Mouse (Mus musculus) heart, embryonic 11.5 days (tissue): ENCODE data around the gene Stat5b. TPM values are rescaled to one million over a fixed set of nuclear protein-coding genes. Genes with fewer than 3 reads are reported as not detected.

Experiments used
- ATAC-seq: fragments of 200-750 bp; cut with Nextera tagmentation; replicated peaks from 2 replicates; pipeline ENCODE4 v1.8.0; 2017; ENCODE audit warnings: moderate library complexity; ENCODE audit not compliant: insufficient number of reproducible peaks, low FRiP score, low TSS enrichment
- H3K27ac ChIP-seq: fragments of 300-500 bp; sonication (generic); 2 replicates; pipeline ENCODE4 v1.5.1; 2014; ENCODE audit warnings: mild to moderate bottlenecking, low read depth, low read length
- H3K27me3 ChIP-seq: fragments of 300-500 bp; sonication (generic); 2 replicates; pipeline ENCODE4 v1.6.1; 2014; ENCODE audit warnings: mild to moderate bottlenecking, low read length, mixed read lengths; ENCODE audit not compliant: control insufficient read depth, insufficient read depth
- H3K36me3 ChIP-seq: fragments of 300-500 bp; sonication (generic); 2 replicates; pipeline ENCODE4 v1.6.1; 2014; ENCODE audit warnings: mild to moderate bottlenecking, low read length, moderate library complexity, mixed read lengths; ENCODE audit not compliant: control insufficient read depth, insufficient read depth
- H3K4me1 ChIP-seq: fragments of 300-500 bp; sonication (generic); 2 replicates; pipeline ENCODE4 v1.6.1; 2014; ENCODE audit warnings: low read length; ENCODE audit not compliant: control insufficient read depth, insufficient read depth
- H3K4me2 ChIP-seq: fragments of 300-500 bp; sonication (generic); 2 replicates; pipeline ENCODE4 v1.6.1; 2014; ENCODE audit warnings: mild to moderate bottlenecking, moderate library complexity
- H3K4me3 ChIP-seq: fragments of 300-500 bp; sonication (generic); 2 replicates; pipeline ENCODE4 v1.5.1; 2014; ENCODE audit warnings: low read depth, low read length
- H3K9ac ChIP-seq: fragments of 300-500 bp; sonication (generic); 2 replicates; pipeline ENCODE4 v1.6.1; 2014; ENCODE audit warnings: mild to moderate bottlenecking, low read depth, low read length, moderate library complexity
- H3K9me3 ChIP-seq: fragments of 300-500 bp; sonication (generic); replicated peaks from 2 replicates; pipeline ENCODE4 v1.6.1; 2016; ENCODE audit warnings: low read length; ENCODE audit not compliant: control insufficient read depth
- WGBS: fragments of 180-500 bp; shearing (Covaris S2); extraction: QIAGEN DNeasy Blood & Tissue Kit; methylation state at CpG from one replicate; pipeline ENCODE4 v1.1.7; 2014; ENCODE audit not compliant: insufficient replicate concordance; 5-methylcytosine and 5-hydroxymethylcytosine counted together
- polyA plus RNA-seq: library from polyadenylated mRNA; unstranded; fragments of >200 nt; fragmentation: Nextera tagmentation; extraction: Ambion mirVana; gene quantifications from 2 replicates; pipeline ENCODE4 v1.2.1, GENCODE M21; 2014

Gene Stat5b
- polyA plus RNA-seq, 1 experiment from 2014 or later = 26.4 TPM

- no peaks in the 10 kb centered on the region; the same call in 1 of the 2 replicates for H3K36me3 ChIP-seq
- H3K9me3 ChIP-seq = no peaks in the 10 kb centered on the region
- 0 out of 2 replicates have a peak, but pooled peaks cover 4% of the 10 kb centered on the region for H3K4me1 ChIP-seq
- peak within 1 kb of the TSS; percentile 70 for H3K9ac ChIP-seq
- H3K4me3 ChIP-seq = peak within 1 kb of the TSS; percentile 69
- peak within 1 kb of the TSS; percentile 78 for H3K4me2 ChIP-seq
- H3K27ac ChIP-seq = peak within 1 kb of the TSS; percentile 22; the same call in 1 of the 2 replicates
- no peak for ATAC-seq
- 17% methylated on average over 17 of the region's 17 CpGs for WGBS
- no peaks in the 10 kb centered on the region for H3K27me3 ChIP-seq
Observed at GRCm38 (mm10) chr11:100770646-100771408, 79.7 kb downstream of the Stat5b start, which contains the start of gene Ghdc. Gene Ghdc, minus strand, starts transcription at chr11:100770957.

DNA sequence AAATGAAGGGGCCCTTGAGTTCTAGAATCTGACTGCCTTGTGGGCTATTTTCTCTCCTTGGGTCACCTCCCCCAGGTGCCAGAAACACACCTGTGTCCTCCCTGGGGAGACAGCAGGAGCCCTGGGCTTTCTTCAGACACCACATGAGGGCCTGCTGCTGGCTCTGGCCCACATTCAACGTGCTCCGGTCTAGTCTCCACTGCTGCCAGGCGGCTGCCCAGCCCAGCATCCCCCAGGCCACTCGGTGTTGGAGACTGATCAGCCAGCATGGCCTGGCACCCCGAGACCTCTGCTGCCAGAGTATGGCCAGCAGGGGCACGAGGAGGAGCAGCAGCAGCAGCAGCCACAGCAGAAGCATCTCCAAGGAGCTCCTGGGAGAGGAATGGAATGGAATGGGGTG is 80.5 kb downstream of the Stat5b start:
- H3K4me2 ChIP-seq = peak overlapping the region; percentile 78
- no peak overlapping the region for H3K27ac ChIP-seq
- no peaks in the 10 kb centered on the region for H3K27me3 ChIP-seq
- H3K4me3 ChIP-seq = peak overlapping the region; percentile 69
- 53% methylated on average over 6 of the region's 6 CpGs for WGBS
- H3K9ac ChIP-seq = peak overlapping the region; percentile 70; the same call in 1 of the 2 replicates
- H3K9me3 ChIP-seq = no peaks in the 10 kb centered on the region
- 0 out of 2 replicates have a peak, but pooled peaks cover 4% of the 10 kb centered on the region for H3K4me1 ChIP-seq
- no peak for ATAC-seq
- H3K36me3 ChIP-seq = no peaks in the 10 kb centered on the region; the same call in 1 of the 2 replicates

DNA sequence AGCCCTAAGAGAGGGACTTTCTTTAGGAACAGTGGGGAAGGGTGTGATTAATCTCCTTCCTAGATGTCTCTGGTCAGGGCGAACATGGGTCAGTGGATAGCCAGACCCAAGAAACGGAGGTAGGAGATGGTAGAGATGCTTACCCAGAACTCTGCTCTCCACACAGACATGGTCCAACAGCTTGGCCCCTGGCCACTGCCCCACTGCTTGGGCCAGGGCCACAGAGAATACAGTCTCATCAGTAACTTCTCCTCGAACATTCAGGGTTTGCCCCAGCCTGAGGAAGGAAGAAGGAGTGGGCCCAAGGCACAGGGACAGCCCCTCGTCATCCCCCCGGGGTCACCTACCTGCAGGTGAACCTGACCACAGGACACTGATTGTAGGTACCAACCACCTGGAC is 82.7 kb downstream of the Stat5b start:
- Histone ChIP-seq H3K4me3 (no peak overlapping the region), H3K36me3 (no peaks in the 10 kb centered on the region; the same call in 1 of the 2 replicates), H3K9me3 (no peaks in the 10 kb centered on the region), H3K4me2 (no peak overlapping the region), H3K27me3 (peaks cover 5% of the 10 kb centered on the region; the same call in 1 of the 2 replicates), H3K27ac (no peak overlapping the region), H3K9ac (no peak overlapping the region), H3K4me1 (0 out of 2 replicates have a peak, but pooled peaks cover 4% of the 10 kb centered on the region)
- no peak for ATAC-seq
- 81% methylated on average over 5 of the region's 5 CpGs for WGBS

DNA sequence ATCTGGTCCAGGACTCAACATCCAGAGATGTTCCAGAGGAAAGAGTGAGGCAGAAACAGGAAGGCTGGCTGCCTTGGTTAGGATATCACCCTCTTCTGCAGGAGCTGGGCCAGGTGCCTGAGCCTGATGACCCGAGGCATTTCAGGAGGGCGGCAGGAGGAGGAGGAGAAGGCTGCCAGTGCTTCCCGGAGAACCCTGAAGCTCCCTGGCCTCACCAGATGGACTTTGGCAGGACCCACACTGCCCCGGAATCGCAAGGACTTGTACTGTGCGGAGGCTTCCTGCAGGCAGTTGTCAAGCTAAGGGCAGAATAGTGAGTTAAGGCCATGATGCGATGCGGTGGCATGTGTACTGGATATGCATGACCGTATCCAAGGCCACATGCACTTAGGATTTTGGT is 83.8 kb downstream of the Stat5b start:
- Histone ChIP-seq H3K4me1 (0 out of 2 replicates have a peak, but pooled peaks cover 4% of the 10 kb centered on the region), H3K36me3 (no peaks in the 10 kb centered on the region; the same call in 1 of the 2 replicates), H3K27me3 (peaks cover 14% of the 10 kb centered on the region), H3K27ac (no peak overlapping the region), H3K4me3 (no peak overlapping the region), H3K9ac (no peak overlapping the region), H3K4me2 (no peak overlapping the region), H3K9me3 (no peaks in the 10 kb centered on the region)
- no peak for ATAC-seq
- 83% methylated on average over 9 of the region's 9 CpGs for WGBS

DNA sequence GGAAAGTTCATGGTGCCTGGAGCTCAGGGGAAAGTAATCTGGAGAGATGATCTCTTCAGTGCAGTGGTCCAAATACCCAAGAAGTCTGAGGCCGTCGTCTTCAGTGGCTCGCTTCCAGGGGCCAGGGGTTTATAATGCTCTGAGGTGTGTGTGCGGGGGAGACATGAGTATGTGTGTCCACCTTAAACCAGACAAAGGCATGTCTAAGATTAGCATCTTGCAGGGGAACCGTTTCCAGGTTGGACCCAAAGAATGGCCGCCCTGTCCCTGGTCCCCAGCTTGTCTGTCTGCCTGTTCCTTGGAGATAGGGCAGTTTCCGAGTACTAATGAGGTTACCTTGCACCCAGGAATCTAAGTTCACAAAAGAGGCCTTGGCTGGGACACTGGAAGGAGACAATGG is 87.7 kb downstream of the Stat5b start, which contains the start of gene Hcrt:
Gene Hcrt, minus strand, starts transcription at position 101 of the 400 bp plus-strand sequence.
- H3K9ac ChIP-seq = peak within 1 kb of the TSS; percentile 56

DNA sequence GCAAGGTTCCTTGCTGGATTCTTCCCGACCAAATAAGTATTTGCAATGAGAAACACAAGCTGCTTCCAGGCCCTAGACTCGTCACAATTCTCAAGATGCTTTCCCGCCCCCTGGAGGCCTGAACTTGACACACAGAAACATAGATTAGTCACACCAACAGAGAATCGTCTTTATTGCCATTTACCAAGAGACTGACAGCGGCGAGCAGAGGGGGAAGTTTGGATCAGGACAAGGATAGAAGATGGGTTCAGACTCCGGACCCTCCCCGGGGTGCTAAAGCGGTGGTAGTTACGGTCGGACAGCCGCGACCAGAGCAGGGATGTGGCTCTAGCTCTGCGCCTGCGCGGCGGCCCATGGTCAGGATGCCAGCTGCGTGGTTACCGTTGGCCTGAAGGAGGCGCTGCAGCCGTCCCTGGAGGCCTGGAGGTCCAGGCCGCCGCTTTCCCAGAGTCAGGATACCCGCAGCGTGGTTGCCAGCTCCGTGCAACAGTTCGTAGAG is 88.9 kb downstream of the Stat5b start:
- Histone ChIP-seq H3K4me2 (peak overlapping the region; percentile 74), H3K4me3 (peak overlapping the region; percentile 45), H3K9me3 (no peaks in the 10 kb centered on the region), H3K27me3 (peaks cover 51% of the 10 kb centered on the region), H3K27ac (no peak overlapping the region), H3K4me1 (peaks cover 8% of the 10 kb centered on the region), H3K9ac (peak overlapping the region; percentile 56), H3K36me3 (no peaks in the 10 kb centered on the region)
- under 1% methylated on average over 27 of the region's 27 CpGs for WGBS
- peak; percentile 63; the same call in 1 of the 2 replicates for ATAC-seq

More for the DNA sequence above, 87.7 kb downstream of the Stat5b start, which contains the start of gene Hcrt:
- H3K4me2 ChIP-seq = peak within 1 kb of the TSS; percentile 74
- 79% methylated on average over 7 of the region's 7 CpGs for WGBS
- H3K36me3 ChIP-seq = no peaks in the 10 kb centered on the region
- no peaks in the 10 kb centered on the region for H3K9me3 ChIP-seq
- H3K4me1 ChIP-seq = peaks cover 8% of the 10 kb centered on the region
- H3K27me3 ChIP-seq = peaks cover 43% of the 10 kb centered on the region
- H3K4me3 ChIP-seq = peak within 1 kb of the TSS; percentile 45
- no peak for ATAC-seq
- no peak within 1 kb of the TSS for H3K27ac ChIP-seq

- Histone ChIP-seq H3K9ac (no peak within 1 kb of the TSS), H3K4me1 (peaks cover 8% of the 10 kb centered on the region), H3K9me3 (no peaks in the 10 kb centered on the region), H3K4me3 (peak within 1 kb of the TSS; percentile 33), H3K36me3 (no peaks in the 10 kb centered on the region), H3K4me2 (peak within 1 kb of the TSS; percentile 61), H3K27ac (no peak within 1 kb of the TSS), H3K27me3 (peaks cover 59% of the 10 kb centered on the region)
- under 1% methylated on average over 49 of the region's 51 CpGs for WGBS
- ATAC-seq = no peak
Observed at GRCm38 (mm10) chr11:100759611-100760233, 90.8 kb downstream of the Stat5b start, which contains the start of gene Kcnh4. Gene Kcnh4, minus strand, starts transcription at chr11:100759942.
